Mouse (Mus musculus) spleen, embryonic (tissue): ENCODE results near the gene Zfp637.

Experiments
- CTCF ChIA-PET: fragments of 350-600 bp; sonication (Branson Sonifier 250); formaldehyde crosslinking; loops from one replicate; lab custom pipeline; 2022; lab: Charles Lee

Gene Zfp637

DNA sequence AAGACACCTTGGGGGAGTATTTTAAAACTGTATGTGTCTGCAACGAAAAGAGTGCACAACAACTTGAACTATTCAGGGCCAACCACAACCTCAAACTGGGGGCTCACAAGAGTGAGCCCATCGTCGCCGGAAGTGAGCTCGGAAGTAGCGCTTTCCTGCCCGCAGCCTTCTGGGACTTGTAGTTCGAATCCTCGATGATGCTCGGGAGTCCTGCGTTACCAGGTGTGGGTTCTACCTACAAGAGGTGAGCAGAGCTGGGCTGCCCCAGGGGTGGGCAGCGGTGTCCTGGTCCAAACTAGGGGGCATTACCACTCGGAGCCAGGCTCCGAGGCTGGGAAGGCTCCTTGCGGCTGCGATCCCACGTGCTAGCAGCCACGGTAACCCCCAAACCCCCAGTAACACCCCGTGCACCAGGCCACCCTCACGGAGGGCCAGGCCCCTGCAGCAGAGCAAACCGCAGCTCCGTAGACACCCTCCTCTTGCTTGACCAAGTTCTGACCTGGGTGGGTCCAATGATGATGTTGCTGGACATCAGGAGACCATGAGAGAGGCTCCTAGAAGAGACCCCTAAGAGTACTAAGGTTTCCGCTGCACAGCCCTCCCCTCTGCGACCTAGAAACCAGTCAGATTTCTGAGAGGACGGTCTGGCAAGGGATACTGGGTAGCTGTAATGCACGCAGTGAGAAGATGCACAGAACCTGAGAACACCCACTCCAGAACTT, 22.1 kb downstream of the Zfp637 start:
- CTCF ChIA-PET, result interaction anchor here (0.6 kb wide), 2 partner anchors 13 to 45 kb away, joined by 3 to 7 read pairs; no protein-coding TSS in a partner anchor

DNA sequence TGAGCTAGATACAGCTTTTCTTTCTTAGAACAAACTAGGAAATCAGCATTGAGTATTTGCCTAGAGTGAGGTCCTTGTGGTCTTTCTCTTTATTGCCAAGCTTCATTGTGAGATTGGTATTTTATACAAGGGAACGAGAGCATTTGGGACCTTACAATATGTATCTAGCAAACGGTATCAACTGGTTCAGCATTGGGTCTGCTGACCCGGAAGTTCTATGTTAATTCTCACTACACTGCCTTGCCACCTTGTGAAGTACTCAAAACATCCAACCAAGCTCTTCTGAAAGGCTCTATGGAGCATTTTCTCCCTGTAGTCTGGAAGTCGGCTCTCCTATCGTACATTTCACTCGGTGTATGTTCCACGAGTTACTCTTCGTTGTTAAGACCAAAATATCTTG, 22.8 kb downstream of the Zfp637 start:
- CTCF ChIA-PET, result no interaction called here

- CTCF ChIA-PET, result interaction anchor here (1.0 kb wide), 1 partner anchor 13 kb away, joined by 3 read pairs; no protein-coding TSS in a partner anchor
Measured at GRCm38 (mm10) chr6:117868187-117868586, 27.2 kb downstream of the Zfp637 start.

DNA sequence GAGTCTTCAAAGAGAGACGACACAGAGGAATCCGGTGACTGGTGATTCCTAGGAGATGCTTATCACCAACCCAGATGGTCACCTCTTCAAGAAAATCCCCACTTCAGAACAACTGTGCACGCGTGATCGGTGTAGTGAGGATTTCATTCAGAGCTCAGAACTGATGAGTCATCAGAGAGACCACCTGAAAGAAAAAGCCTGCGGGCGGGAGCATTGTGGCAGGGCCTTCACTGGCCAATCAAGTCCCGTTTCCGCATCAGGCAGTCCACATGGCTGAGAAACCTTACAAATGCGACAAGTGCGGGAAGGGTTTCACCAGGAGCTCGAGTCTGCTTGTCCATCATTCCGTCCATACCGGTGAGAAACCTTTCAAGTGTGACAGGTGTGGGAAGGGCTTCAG, 30.1 kb downstream of the Zfp637 start:
- CTCF ChIA-PET, result no interaction called here

DNA sequence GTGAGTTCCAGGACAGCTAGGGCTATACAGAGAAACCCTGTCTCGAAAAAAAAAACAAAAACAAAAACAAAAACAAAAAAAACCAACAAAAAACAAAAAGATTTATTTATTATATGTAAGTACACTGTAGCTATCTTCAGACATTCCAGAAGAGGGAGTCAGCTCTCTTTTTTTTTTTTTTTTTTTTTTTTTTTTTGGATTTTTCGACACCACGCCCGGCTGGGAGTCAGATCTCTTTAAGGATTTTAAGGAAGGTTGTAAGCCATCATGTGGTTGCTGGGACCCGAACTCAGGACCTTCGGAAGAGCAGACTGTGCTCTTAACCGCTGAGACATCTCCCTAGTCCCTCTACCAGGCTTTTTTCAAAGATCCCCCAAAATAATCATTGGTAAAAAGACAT, 32.5 kb downstream of the Zfp637 start:
- CTCF ChIA-PET, result interaction anchor here (0.6 to 0.7 kb wide), 3 partner anchors 23 to 48 kb away, joined by 3 to 17 read pairs (median 4); no protein-coding TSS in a partner anchor

DNA sequence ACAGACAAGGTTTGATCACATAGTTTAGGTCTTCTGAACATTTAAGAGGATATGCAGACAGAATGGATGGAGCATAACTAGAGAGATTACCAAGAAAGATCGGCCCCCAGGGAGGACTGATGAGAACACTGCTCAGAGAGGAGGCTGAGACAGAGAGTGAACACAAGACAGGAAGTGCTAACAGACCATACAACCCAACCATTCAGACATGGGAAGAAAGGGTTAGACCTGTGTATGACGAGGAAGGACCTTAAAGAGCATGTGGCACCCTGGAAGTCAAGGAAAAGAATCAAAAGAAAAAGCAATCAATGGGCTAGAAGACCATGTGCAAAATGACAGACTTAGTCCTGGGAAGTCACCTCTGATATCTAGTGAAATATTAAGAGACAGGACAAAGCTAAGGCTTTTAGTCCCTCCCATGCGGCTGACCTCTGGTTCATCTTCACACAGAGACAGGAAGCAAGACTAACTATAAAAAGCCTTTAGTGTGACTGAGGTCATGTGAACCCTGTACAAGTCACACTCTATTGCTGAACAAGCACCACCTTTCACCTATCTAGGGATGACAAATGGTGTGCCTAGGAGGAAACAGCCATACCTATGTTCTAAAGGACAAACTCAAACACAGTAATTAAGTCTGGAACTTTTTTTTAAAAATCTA, 33.8 kb downstream of the Zfp637 start:
- CTCF ChIA-PET, result interaction anchor here (0.6 to 0.7 kb wide), 3 partner anchors 36 to 679 kb away, joined by 3 to 7 read pairs (median 5); no protein-coding TSS in a partner anchor

GRCm38 (mm10) chr6:117878700-117879407, 37.9 kb downstream of the Zfp637 start:
- CTCF ChIA-PET, result interaction anchor here (0.6 to 1.1 kb wide), 2 partner anchors 9 to 43 kb away, joined by 3 read pairs; no protein-coding TSS in a partner anchor

GRCm38 (mm10) chr6:117879408-117880115, 38.6 kb downstream of the Zfp637 start:
- CTCF ChIA-PET, result interaction anchor here (0.6 to 1.1 kb wide), 2 partner anchors 9 to 43 kb away, joined by 3 read pairs; no protein-coding TSS in a partner anchor

DNA sequence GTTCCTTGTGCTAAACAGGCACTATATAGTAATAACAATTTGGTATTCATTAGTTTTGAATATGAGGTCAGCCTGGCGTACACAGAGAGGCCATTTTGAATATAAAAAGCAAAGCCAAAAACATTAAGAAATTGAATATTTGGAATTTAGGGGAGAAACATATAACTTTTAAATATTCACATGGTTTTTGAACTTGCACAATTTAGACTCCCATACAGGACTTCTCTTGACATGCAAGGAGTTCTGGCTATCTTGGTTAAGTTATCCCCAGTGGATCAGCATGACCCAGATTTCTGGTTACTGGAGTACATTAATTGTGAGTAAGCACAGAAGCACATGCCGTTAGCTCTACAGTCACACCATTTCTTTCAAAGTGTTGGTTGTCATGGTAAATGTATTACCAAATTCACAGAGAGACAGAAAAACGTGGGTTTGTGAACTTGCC, 39.4 kb downstream of the Zfp637 start:
- CTCF ChIA-PET, result interaction anchor here (0.9 to 1.6 kb wide), 2 partner anchors 40 to 42 kb away, joined by 3 to 6 read pairs; no protein-coding TSS in a partner anchor

DNA sequence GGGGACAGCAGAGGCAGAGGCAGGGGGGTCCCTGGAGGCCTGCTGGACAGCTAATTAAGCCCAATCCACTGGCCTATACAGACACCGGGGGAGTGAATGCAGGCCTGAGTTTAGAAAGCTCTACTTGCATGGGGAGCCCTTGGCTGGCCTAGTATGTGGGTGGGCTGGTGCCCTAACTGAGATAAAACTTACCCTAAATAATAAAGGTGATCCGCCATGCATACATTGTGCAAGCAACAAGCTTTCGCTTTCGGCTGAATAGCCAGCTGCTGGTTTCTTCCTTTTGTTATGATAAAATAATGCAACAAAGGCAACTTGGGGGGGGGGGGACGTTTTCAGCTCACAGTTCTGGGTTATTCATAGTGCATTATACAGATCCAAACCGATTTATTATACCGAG, 40.2 kb downstream of the Zfp637 start:
- CTCF ChIA-PET, result interaction anchor here (0.6 to 1.6 kb wide), 8 partner anchors 10 to 45 kb away, joined by 3 to 8 read pairs (median 4); no protein-coding TSS in a partner anchor

DNA sequence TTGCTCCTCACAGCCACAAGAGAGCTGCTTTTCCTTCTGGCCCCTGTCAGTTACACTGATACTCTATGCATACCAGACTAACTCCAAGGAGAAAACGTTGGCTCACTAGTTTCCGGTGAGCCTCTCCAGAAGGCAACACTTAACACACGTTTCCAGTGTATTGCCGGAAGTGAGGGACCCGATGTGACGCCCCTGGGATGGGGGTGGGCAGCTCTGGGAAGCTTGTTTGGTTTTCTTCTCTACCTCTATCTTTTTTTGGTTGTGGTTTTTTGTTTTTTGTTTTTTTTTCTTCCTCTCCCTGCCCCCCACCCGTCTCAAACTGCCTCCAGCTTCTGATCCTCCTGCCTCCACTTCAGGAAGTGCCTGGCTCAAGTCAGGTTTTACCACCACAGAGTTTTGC, 41.0 kb downstream of the Zfp637 start:
- CTCF ChIA-PET, result interaction anchor here (1.0 to 2.1 kb wide), 5 partner anchors 9 to 38 kb away, joined by 3 to 8 read pairs (median 5); no protein-coding TSS in a partner anchor

DNA sequence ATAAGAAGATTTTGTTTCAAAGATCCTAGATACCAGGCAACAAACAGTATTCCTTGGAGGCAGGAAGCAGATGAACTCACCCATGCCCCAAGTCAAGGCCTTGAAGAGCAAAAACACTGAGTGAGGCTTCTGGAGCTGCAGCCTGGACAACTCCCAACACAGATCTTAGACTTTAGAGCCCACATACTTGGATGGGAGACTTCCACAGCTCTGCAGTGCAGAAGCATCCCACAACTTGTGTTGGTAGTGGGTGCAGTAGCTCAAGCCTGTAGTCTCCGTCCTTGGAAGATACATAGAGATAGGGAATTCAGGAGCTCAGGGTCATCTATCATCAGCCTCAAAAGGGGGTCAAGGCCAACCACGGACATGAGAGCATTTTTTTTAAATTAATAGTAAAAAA, 45.0 kb downstream of the Zfp637 start:
- CTCF ChIA-PET, result no interaction called here

DNA sequence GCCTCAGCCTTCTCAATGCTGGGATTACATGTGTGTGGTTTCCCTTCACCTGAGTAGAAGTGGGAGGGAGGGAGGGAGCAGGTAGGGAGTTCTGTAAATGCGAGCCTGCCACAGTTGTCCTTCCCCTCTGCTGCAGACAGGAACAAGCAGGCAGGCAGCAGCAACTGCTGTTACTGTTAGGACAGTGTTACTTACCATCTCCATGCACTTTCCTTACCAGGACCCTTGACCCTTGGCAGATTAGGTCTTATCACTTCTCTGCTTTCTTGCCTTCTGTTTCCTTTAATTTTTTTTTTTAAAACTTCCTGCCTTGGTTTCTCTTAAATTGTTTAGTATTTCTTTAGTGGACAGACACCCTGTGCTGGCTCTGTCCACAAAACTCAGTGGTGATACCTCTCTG, 47.1 kb downstream of the Zfp637 start:
- CTCF ChIA-PET, result no interaction called here

DNA sequence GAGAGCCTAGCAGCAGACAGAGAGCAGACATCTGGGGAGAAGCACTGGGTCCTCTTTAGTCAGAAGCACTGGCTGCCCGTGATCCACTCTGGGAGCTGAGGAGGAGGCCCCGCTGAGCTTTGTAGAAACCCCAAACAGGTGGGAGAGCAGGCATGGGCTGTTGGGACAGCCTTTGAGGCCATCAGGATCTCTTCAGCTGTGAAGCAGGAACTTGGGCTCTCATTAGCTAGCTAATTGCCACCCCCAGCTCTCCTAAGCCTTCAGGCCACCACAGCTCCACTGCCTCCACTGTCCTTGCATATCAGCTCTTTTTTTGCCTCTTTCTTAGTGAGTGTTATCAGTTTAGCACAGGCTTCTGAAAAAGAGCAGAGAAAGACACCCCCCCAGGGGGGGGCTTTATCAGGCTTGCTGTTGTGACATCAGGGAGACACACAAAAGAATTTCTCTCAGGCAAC, 47.7 kb downstream of the Zfp637 start:
- CTCF ChIA-PET, result no interaction called here

GRCm38 (mm10) chr6:117890257-117890656, 49.3 kb downstream of the Zfp637 start:
- CTCF ChIA-PET, result no interaction called here

GRCm38 (mm10) chr6:117891369-117892160, 50.6 kb downstream of the Zfp637 start:
- CTCF ChIA-PET, result interaction anchor here (0.8 to 1.7 kb wide), 2 partner anchors 10 to 17 kb away, joined by 3 read pairs; no protein-coding TSS in a partner anchor

- CTCF ChIA-PET, result interaction anchor here (0.7 to 1.7 kb wide), 2 partner anchors 11 to 20 kb away, joined by 3 read pairs; no protein-coding TSS in a partner anchor
Measured at GRCm38 (mm10) chr6:117892386-117892785, 51.4 kb downstream of the Zfp637 start.

GRCm38 (mm10) chr6:117893435-117893834, 52.5 kb downstream of the Zfp637 start:
- CTCF ChIA-PET, result no interaction called here
